Mouse (Mus musculus): ENCODE measurements at regions not wholly inside any gene's neighbourhood (a gene's known extent, or its start where the extent isn't known, plus 50 kb on each side); places are given as distances from the start of the nearest gene placed in this dataset.

DNA sequence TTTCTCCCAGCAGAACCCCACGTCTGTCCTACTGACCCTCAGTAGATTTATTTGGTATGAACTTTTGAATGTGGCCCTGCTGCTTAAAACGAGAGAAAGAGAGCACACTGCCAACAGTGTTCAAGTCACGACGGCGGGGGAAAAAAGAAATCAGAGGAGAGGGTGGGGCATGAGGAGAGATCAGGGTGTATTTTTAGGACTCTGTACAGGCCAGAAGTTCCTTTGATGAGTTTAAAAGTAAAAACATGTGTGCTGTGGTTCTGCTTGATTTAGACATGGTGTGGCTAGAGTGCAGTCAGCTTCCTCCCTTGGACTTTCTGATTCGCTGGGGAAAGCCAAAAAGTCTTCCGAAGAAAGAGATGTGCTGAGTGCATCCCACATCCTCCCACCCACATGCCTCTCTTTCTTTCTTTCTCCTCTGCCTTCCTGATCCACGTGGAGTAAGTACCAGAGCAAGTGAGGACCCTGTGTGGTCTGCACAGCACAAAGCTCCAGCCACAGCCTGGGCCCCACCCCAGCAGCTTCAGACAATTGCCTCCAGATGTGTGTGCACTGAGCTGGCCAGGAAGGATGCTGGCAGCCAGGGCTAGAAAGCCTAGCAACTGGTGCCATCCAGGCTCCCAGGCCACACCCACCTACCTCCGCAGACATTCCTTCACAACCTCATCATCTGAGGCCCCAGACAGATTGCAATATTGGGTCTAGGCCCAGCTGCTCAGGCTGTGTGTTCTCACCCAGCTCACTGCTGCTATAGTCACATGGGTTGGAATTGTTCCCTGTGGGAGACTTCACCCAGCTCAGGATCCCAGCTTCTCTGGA, 78.5 kb upstream of the Cdh5 start:
- TF ChIP-seq USF1 (IDR thresholded peaks at IDR 0.05; ENCODE audit: low read depth) (peak; percentile 66), CTCF (IDR thresholded peaks at IDR 0.05; ENCODE audit: control insufficient read depth, insufficient read depth, insufficient read length) (no peak), CEBPB (IDR thresholded peaks at IDR 0.05; ENCODE audit: low read depth) (peak; percentile 54), MAX (IDR thresholded peaks at IDR 0.05) (no peak), MYOD1 (IDR thresholded peaks at IDR 0.05; ENCODE audit: control insufficient read depth, insufficient read length, low read depth) (no peak), MYOG (IDR thresholded peaks at IDR 0.05; ENCODE audit: control insufficient read depth, extremely low read depth, insufficient read length) (no peak), FOSL1 (IDR thresholded peaks at IDR 0.05; ENCODE audit: insufficient read depth, low read length, poor library complexity, severe bottlenecking) (no peak)

Measured in C2C12 (cell line).